Mouse (Mus musculus): ENCODE results near the gene Tead4. TPM values are rescaled to one million over a fixed set of nuclear protein-coding genes. Genes with fewer than 3 reads are reported as not detected.
A peak's percentile ranks its signal among the peaks of the same experiment; 100 is the strongest.

Tead4 gene
- total RNA-seq (2014; rRNA removed) (0.13 and 0.18 TPM in 2 replicates), polyA plus RNA-seq (2012; rRNA removed) (0.06 and 0.39 TPM in 2 replicates)

- 1% methylated on average over 80 of the region's 81 CpGs for WGBS
- no peaks in the 10 kb centered on the region for H3K79me2 ChIP-seq (ENCODE audit: control insufficient read depth, insufficient read depth, low read length)
- H3K4me3 ChIP-seq (ENCODE audit: insufficient read depth, low read depth, low read length) = peak within 1 kb of the TSS; percentile 76
- peak within 1 kb of the TSS; percentile 75 for H3K9ac ChIP-seq (ENCODE audit: low read depth, low read length)
- TF ChIP-seq POLR2A (IDR thresholded peaks at IDR 0.05; ENCODE audit: extremely low read depth, insufficient read depth, low read length) (0 out of 2 replicates have a peak, but pooled peaks have one; percentile 27), CTCF (IDR thresholded peaks at IDR 0.05; ENCODE audit: low read depth, low read length) (no peak)
- H3K4me1 ChIP-seq (ENCODE audit: control insufficient read depth, insufficient read depth, low read length) = no peaks in the 10 kb centered on the region
- no peaks in the 10 kb centered on the region for H3K36me3 ChIP-seq (ENCODE audit: control insufficient read depth, insufficient read depth, low read length)
- peaks cover 14% of the 10 kb centered on the region for H3K27me3 ChIP-seq (ENCODE audit: control insufficient read depth, insufficient read depth, low read length)
- DNase-seq (ENCODE audit: extremely low read depth, low read depth, low spot score) = peak; percentile 14
- H3K27ac ChIP-seq (replicated peaks; ENCODE audit: insufficient read depth, low read depth, low read length) = peak within 1 kb of the TSS; percentile 40; the same call in 1 of the 2 replicates
Measured at GRCm38 (mm10) chr6:128300134-128301001, at the start of gene Tead4. TSS of gene Tead4 (minus strand) at chr6:128300823.

- Histone ChIP-seq H3K4me3 (ENCODE audit: insufficient read depth, low read depth, low read length) (no peak overlapping the region), H3K79me2 (ENCODE audit: control insufficient read depth, insufficient read depth, low read length) (no peaks in the 10 kb centered on the region), H3K9ac (ENCODE audit: low read depth, low read length) (no peak overlapping the region), H3K4me1 (ENCODE audit: control insufficient read depth, insufficient read depth, low read length) (no peaks in the 10 kb centered on the region), H3K36me3 (ENCODE audit: control insufficient read depth, insufficient read depth, low read length) (no peaks in the 10 kb centered on the region), H3K27ac (replicated peaks; ENCODE audit: insufficient read depth, low read depth, low read length) (no peak overlapping the region; the same call in 1 of the 2 replicates), H3K27me3 (ENCODE audit: control insufficient read depth, insufficient read depth, low read length) (no peaks in the 10 kb centered on the region)
- no peak for DNase-seq (ENCODE audit: extremely low read depth, low read depth, low spot score)
- 62% methylated on average over 7 of the region's 7 CpGs for WGBS
- TF ChIP-seq CTCF (IDR thresholded peaks at IDR 0.05; ENCODE audit: low read depth, low read length) (no peak), POLR2A (IDR thresholded peaks at IDR 0.05; ENCODE audit: extremely low read depth, insufficient read depth, low read length) (no peak)
Measured at GRCm38 (mm10) chr6:128349711-128350110, 49.1 kb upstream of the Tead4 start.

- H3K27ac ChIP-seq (replicated peaks; ENCODE audit: insufficient read depth, low read depth, low read length) = no peak overlapping the region
- TF ChIP-seq POLR2A (IDR thresholded peaks at IDR 0.05; ENCODE audit: extremely low read depth, insufficient read depth, low read length) (no peak), CTCF (IDR thresholded peaks at IDR 0.05; ENCODE audit: low read depth, low read length) (no peak)
- no peak overlapping the region for H3K4me3 ChIP-seq (ENCODE audit: insufficient read depth, low read depth, low read length)
- DNase-seq (ENCODE audit: extremely low read depth, low read depth, low spot score) = no peak
- H3K9ac ChIP-seq (ENCODE audit: low read depth, low read length) = no peak overlapping the region
- no peaks in the 10 kb centered on the region for H3K27me3 ChIP-seq (ENCODE audit: control insufficient read depth, insufficient read depth, low read length)
- H3K36me3 ChIP-seq (ENCODE audit: control insufficient read depth, insufficient read depth, low read length) = no peaks in the 10 kb centered on the region
- H3K79me2 ChIP-seq (ENCODE audit: control insufficient read depth, insufficient read depth, low read length) = no peaks in the 10 kb centered on the region
- H3K4me1 ChIP-seq (ENCODE audit: control insufficient read depth, insufficient read depth, low read length) = no peaks in the 10 kb centered on the region
- 85% methylated on average over 6 of the region's 6 CpGs for WGBS
Measured at GRCm38 (mm10) chr6:128346782-128347181, 46.2 kb upstream of the Tead4 start.

GRCm38 (mm10) chr6:128345623-128346022 lies 45.0 kb upstream of the Tead4 start:
- H3K9ac ChIP-seq (ENCODE audit: low read depth, low read length) = no peak overlapping the region
- H3K27me3 ChIP-seq (ENCODE audit: control insufficient read depth, insufficient read depth, low read length) = no peaks in the 10 kb centered on the region
- no peak overlapping the region for H3K4me3 ChIP-seq (ENCODE audit: insufficient read depth, low read depth, low read length)
- no peaks in the 10 kb centered on the region for H3K79me2 ChIP-seq (ENCODE audit: control insufficient read depth, insufficient read depth, low read length)
- 75% methylated on average over 10 of the region's 10 CpGs for WGBS
- H3K4me1 ChIP-seq (ENCODE audit: control insufficient read depth, insufficient read depth, low read length) = no peaks in the 10 kb centered on the region
- no peaks in the 10 kb centered on the region for H3K36me3 ChIP-seq (ENCODE audit: control insufficient read depth, insufficient read depth, low read length)
- TF ChIP-seq CTCF (IDR thresholded peaks at IDR 0.05; ENCODE audit: low read depth, low read length) (no peak), POLR2A (IDR thresholded peaks at IDR 0.05; ENCODE audit: extremely low read depth, insufficient read depth, low read length) (no peak)
- no peak overlapping the region for H3K27ac ChIP-seq (replicated peaks; ENCODE audit: insufficient read depth, low read depth, low read length)
- no peak for DNase-seq (ENCODE audit: extremely low read depth, low read depth, low spot score)

- Histone ChIP-seq H3K79me2 (ENCODE audit: control insufficient read depth, insufficient read depth, low read length) (no peaks in the 10 kb centered on the region), H3K9ac (ENCODE audit: low read depth, low read length) (no peak overlapping the region), H3K27ac (replicated peaks; ENCODE audit: insufficient read depth, low read depth, low read length) (no peak overlapping the region), H3K4me1 (ENCODE audit: control insufficient read depth, insufficient read depth, low read length) (no peaks in the 10 kb centered on the region), H3K4me3 (ENCODE audit: insufficient read depth, low read depth, low read length) (no peak overlapping the region), H3K36me3 (ENCODE audit: control insufficient read depth, insufficient read depth, low read length) (no peaks in the 10 kb centered on the region), H3K27me3 (ENCODE audit: control insufficient read depth, insufficient read depth, low read length) (no peaks in the 10 kb centered on the region)
- TF ChIP-seq CTCF (IDR thresholded peaks at IDR 0.05; ENCODE audit: low read depth, low read length) (no peak), POLR2A (IDR thresholded peaks at IDR 0.05; ENCODE audit: extremely low read depth, insufficient read depth, low read length) (no peak)
- no peak for DNase-seq (ENCODE audit: extremely low read depth, low read depth, low spot score)
- WGBS = 95% methylated on average over 11 of the region's 11 CpGs
Measured at GRCm38 (mm10) chr6:128341956-128342723, 41.5 kb upstream of the Tead4 start.
